Mouse (Mus musculus): Measurements from ENCODE around the gene Rnf113a2.

- TF ChIP-seq CTCF (IDR thresholded peaks at IDR 0.05; ENCODE audit: extremely low read depth, insufficient read depth, low read length) (no peak), POLR2A (IDR thresholded peaks at IDR 0.05; ENCODE audit: extremely low read depth, insufficient read depth, low read length) (no peak)
Measured at GRCm38 (mm10) chr12:84461416-84461815, 44.4 kb downstream of the Rnf113a2 start.
